Mouse (Mus musculus) hindbrain, embryonic 16.5 days (tissue): ENCODE data around the gene Cul3. TPM values are rescaled to one million over a fixed set of nuclear protein-coding genes. Genes with fewer than 3 reads are reported as not detected.

ENCODE experiments used
- ATAC-seq: fragments of 200-750 bp; cut with Nextera tagmentation; 2 replicates; pipeline ENCODE4 v1.8.0; 2017; ENCODE audit warnings: moderate TSS enrichment, moderate library complexity
- H3K27ac ChIP-seq: fragments of 300-500 bp; sonication (generic); 2 replicates; pipeline ENCODE4 v1.5.1; 2014; ENCODE audit warnings: low read depth, mild to moderate bottlenecking, control low read depth, low read length, moderate library complexity
- H3K27me3 ChIP-seq: fragments of 300-500 bp; sonication (generic); replicated peaks from 2 replicates; pipeline ENCODE4 v1.6.1; 2014; ENCODE audit warnings: low read length; ENCODE audit not compliant: control insufficient read depth, insufficient read depth
- H3K36me3 ChIP-seq: fragments of 300-500 bp; sonication (generic); 2 replicates; pipeline ENCODE4 v1.6.1; 2014; ENCODE audit warnings: mild to moderate bottlenecking, low read length, moderate library complexity, mixed read lengths; ENCODE audit not compliant: control insufficient read depth, insufficient read depth
- H3K4me1 ChIP-seq: fragments of 300-500 bp; sonication (generic); 2 replicates; pipeline ENCODE4 v1.6.1; 2014; ENCODE audit warnings: low read depth, low read length; ENCODE audit not compliant: control insufficient read depth, insufficient read depth
- H3K4me2 ChIP-seq: fragments of 300-500 bp; sonication (generic); 2 replicates; pipeline ENCODE4 v1.6.1; 2014; ENCODE audit warnings: mild to moderate bottlenecking, low read length, control low read depth, moderate library complexity
- H3K4me3 ChIP-seq: fragments of 300-500 bp; sonication (generic); 2 replicates; pipeline ENCODE4 v1.5.1; 2014; ENCODE audit warnings: mild to moderate bottlenecking, low read length, control low read depth, moderate library complexity
- H3K9ac ChIP-seq: fragments of 300-500 bp; sonication (generic); 2 replicates; pipeline ENCODE4 v1.6.1; 2014; ENCODE audit warnings: low read depth, mild to moderate bottlenecking, control low read depth, low read length, moderate library complexity
- H3K9me3 ChIP-seq: fragments of 300-500 bp; sonication (generic); 2 replicates; pipeline ENCODE4 v1.6.1; 2014; ENCODE audit warnings: mild to moderate bottlenecking, low read length, moderate library complexity; ENCODE audit not compliant: control insufficient read depth
- WGBS: fragments of 180-500 bp; shearing (Covaris S2); extraction: QIAGEN DNeasy Blood & Tissue Kit; methylation state at CpG from one replicate; pipeline ENCODE4 v1.1.7; 2014; 5-methylcytosine and 5-hydroxymethylcytosine counted together
- polyA plus RNA-seq: library from polyadenylated mRNA; unstranded; fragments of >200 nt; fragmentation: Nextera tagmentation; extraction: Ambion mirVana; gene quantifications from 2 replicates; pipeline ENCODE4 v1.2.1, GENCODE M21; 2015

The Cul3 gene
- polyA plus RNA-seq, 1 experiment from 2014 or later = 23.5 TPM

DNA sequence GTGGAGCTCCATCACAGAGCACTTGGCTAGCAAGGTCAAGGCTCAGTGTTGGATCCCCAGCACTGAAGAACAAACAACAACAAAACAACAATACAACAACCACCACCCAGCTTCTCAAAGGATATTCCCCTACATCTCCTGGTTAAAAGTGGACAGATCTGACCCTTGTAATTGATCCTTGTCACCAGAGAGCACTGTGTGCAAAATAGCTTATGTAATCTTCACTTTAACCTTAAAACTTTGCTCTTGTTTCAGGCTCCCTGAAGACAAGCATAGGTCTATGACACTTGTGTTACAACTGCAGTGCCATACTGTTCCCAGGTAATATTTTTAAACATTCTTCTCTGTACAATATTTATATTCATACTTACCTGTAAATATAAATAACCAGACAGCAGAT, 93.1 kb downstream of the Cul3 start:
- Histone ChIP-seq H3K27me3 (no peaks in the 10 kb centered on the region), H3K36me3 (no peaks in the 10 kb centered on the region), H3K4me1 (no peaks in the 10 kb centered on the region), H3K4me2 (no peak overlapping the region), H3K9ac (no peak overlapping the region), H3K4me3 (no peak overlapping the region), H3K27ac (no peak overlapping the region), H3K9me3 (no peaks in the 10 kb centered on the region)
- ATAC-seq = no peak

DNA sequence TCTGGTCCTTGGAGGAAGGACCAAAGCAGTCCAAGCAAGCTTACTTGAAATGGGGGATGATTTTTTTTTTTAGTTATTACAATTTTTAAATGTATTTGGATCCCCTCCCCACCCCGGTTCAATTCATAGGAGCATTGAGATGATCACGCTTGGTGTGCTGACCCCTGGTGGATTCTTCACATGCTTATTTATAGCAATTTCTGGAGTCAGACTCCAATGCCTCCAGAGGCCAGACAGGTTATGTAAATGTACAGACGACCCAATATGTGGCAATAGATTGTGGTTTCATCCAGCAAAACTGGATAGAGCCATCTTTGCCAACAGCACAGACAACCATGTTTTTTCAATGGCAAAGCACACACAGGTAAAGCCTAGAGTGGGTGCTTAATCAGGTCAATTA, 96.2 kb downstream of the Cul3 start:
- Histone ChIP-seq H3K9ac (no peak overlapping the region), H3K4me2 (no peak overlapping the region), H3K9me3 (no peaks in the 10 kb centered on the region), H3K4me3 (no peak overlapping the region), H3K27ac (no peak overlapping the region), H3K36me3 (no peaks in the 10 kb centered on the region), H3K4me1 (no peaks in the 10 kb centered on the region), H3K27me3 (no peaks in the 10 kb centered on the region)
- ATAC-seq = no peak
- WGBS = 67% methylated on average over 3 of the region's 3 CpGs

GRCm38 (mm10) chr1:80241579-80241978, 98.7 kb downstream of the Cul3 start:
- H3K9me3 ChIP-seq = no peaks in the 10 kb centered on the region
- H3K27me3 ChIP-seq = no peaks in the 10 kb centered on the region
- no peak for ATAC-seq
- no peaks in the 10 kb centered on the region for H3K36me3 ChIP-seq
- 94% methylated on average over 6 of the region's 6 CpGs for WGBS
- H3K9ac ChIP-seq = no peak overlapping the region
- no peak overlapping the region for H3K4me3 ChIP-seq
- no peaks in the 10 kb centered on the region for H3K4me1 ChIP-seq
- no peak overlapping the region for H3K4me2 ChIP-seq
- H3K27ac ChIP-seq = no peak overlapping the region

- Histone ChIP-seq H3K4me2 (no peak overlapping the region), H3K27ac (no peak overlapping the region)
- ATAC-seq = no peak
Observed at GRCm38 (mm10) chr1:80240017-80240660, 100.1 kb downstream of the Cul3 start.

DNA sequence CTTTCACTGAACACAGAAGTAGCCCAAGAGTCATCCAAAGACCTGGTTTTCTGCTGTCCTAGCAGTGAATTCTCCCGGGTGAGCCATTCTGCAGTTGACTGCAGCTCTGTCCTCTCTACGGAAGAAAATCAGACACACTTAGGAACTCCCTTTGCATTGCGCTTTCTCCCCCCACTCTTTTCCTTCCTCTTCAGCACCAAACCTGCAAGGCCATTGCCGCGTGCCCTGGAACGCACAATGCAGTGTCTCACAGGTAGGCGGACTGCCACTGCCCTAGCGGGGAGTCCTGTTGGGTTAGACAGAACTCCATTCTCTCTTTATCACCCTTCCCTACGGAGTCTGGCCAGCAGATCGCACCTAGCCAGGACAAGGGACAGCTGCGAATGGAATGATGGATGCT, 100.8 kb downstream of the Cul3 start:
- no peaks in the 10 kb centered on the region for H3K27me3 ChIP-seq
- 70% methylated on average over 11 of the region's 11 CpGs for WGBS
- H3K36me3 ChIP-seq = no peaks in the 10 kb centered on the region
- no peak overlapping the region for H3K27ac ChIP-seq
- H3K4me3 ChIP-seq = no peak overlapping the region
- H3K9ac ChIP-seq = no peak overlapping the region
- no peak overlapping the region for H3K4me2 ChIP-seq
- no peak for ATAC-seq
- H3K4me1 ChIP-seq = no peaks in the 10 kb centered on the region
- H3K9me3 ChIP-seq = no peaks in the 10 kb centered on the region

More at GRCm38 (mm10) chr1:80240017-80240660, 100.1 kb downstream of the Cul3 start:
- Histone ChIP-seq H3K36me3 (no peaks in the 10 kb centered on the region), H3K4me3 (no peak overlapping the region), H3K27me3 (no peaks in the 10 kb centered on the region), H3K9ac (no peak overlapping the region), H3K9me3 (no peaks in the 10 kb centered on the region), H3K4me1 (no peaks in the 10 kb centered on the region)
- 20% methylated on average over 12 of the region's 12 CpGs for WGBS

- no peak; the same call in 1 of the 2 replicates for ATAC-seq
- Histone ChIP-seq H3K27ac (no peak overlapping the region), H3K4me3 (no peak overlapping the region), H3K4me2 (no peak overlapping the region), H3K9ac (no peak overlapping the region), H3K9me3 (no peaks in the 10 kb centered on the region), H3K36me3 (no peaks in the 10 kb centered on the region), H3K4me1 (no peaks in the 10 kb centered on the region), H3K27me3 (no peaks in the 10 kb centered on the region)
- 44% methylated on average over 11 of the region's 11 CpGs for WGBS
Observed at GRCm38 (mm10) chr1:80236951-80237702, 103.2 kb downstream of the Cul3 start.

DNA sequence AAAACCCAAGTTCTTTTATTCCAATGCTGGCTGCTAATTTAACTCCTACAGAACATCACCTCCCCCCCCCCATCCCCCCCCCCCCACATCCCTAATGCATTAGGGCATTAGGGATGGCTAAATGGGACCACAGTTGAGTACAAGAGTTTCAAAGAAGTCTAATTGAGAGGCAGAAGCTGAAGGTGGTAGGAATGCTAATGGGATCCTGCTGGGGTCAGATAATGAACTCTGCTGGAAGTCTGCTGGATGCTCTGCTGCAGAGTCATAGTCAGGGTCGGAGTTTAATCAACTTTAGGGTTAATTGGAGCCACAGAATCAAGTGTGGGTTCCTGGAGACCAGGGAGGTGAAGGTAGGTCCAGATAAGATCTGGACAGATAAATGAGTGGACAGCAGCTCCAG, 104.2 kb downstream of the Cul3 start:
- H3K4me3 ChIP-seq = no peak overlapping the region
- H3K9me3 ChIP-seq = no peaks in the 10 kb centered on the region
- H3K4me2 ChIP-seq = no peak overlapping the region
- H3K27me3 ChIP-seq = no peaks in the 10 kb centered on the region
- H3K4me1 ChIP-seq = no peaks in the 10 kb centered on the region
- no peaks in the 10 kb centered on the region for H3K36me3 ChIP-seq
- no peak overlapping the region for H3K27ac ChIP-seq
- H3K9ac ChIP-seq = no peak overlapping the region
- no peak for ATAC-seq
- 5% methylated on average over 1 of the region's 1 CpGs for WGBS

DNA sequence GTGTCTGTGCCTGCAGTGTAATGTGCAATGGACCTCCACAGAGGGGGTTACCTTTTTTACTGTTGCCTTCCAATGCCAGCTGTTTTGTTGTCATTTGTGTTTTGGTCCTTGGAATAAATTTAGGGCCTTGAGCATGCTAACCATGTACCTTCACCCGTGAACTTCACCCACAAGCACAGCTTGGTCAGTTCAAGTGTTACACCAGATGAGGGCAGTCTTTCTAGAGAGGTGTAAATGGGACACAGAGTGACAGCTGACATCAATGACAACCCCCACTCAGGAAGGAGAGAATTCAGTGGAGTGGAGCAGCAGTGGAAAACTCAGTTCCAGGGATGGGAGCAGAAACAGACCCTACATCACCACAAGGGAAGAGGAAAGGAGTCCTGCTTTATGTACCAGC, 109.7 kb downstream of the Cul3 start:
- no peak for ATAC-seq
- no peaks in the 10 kb centered on the region for H3K9me3 ChIP-seq
- 68% methylated on average over 1 of the region's 1 CpGs for WGBS

GRCm38 (mm10) chr1:80224839-80225412, 115.4 kb downstream of the Cul3 start:
- WGBS = 18% methylated on average over 3 of the region's 3 CpGs
- no peaks in the 10 kb centered on the region for H3K36me3 ChIP-seq
- H3K4me2 ChIP-seq = no peak overlapping the region
- H3K4me1 ChIP-seq = peaks cover 6% of the 10 kb centered on the region
- H3K9ac ChIP-seq = no peak overlapping the region
- H3K4me3 ChIP-seq = no peak overlapping the region
- H3K27me3 ChIP-seq = no peaks in the 10 kb centered on the region
- ATAC-seq = peak; percentile 59; the same call in 1 of the 2 replicates
- H3K9me3 ChIP-seq = no peaks in the 10 kb centered on the region
- H3K27ac ChIP-seq = 0 out of 2 replicates have a peak overlapping the region, but pooled peaks have one; percentile 34

More for the DNA sequence above, 109.7 kb downstream of the Cul3 start:
- H3K36me3 ChIP-seq = no peaks in the 10 kb centered on the region
- no peaks in the 10 kb centered on the region for H3K4me1 ChIP-seq
- no peak overlapping the region for H3K9ac ChIP-seq
- H3K27ac ChIP-seq = no peak overlapping the region
- H3K27me3 ChIP-seq = no peaks in the 10 kb centered on the region
- no peak overlapping the region for H3K4me3 ChIP-seq
- H3K4me2 ChIP-seq = no peak overlapping the region
